Mouse (Mus musculus) layer of hippocampus, postnatal 36 days (tissue): ENCODE measurements around the gene Gas6. TPM values are rescaled to one million over a fixed set of nuclear protein-coding genes. Genes with fewer than 3 reads are reported as not detected.

Experiments
- total RNA-seq, 2 experiments: library from RNA; stranded (reverse); gene quantifications; 2 replicates each; pipeline ENCODE4 v1.2.3; 2021

Gene Gas6
- total RNA-seq, 2 experiments from 2014 or later: 81.3 to 85.0 TPM

Other genes starting within 250 kb of the Gas6 start
- 1 to 10 TPM in 1 of 2 experiments, under 1 TPM in 1; 0.27 to 1.3 TPM for gene Adprhl1, start 240.3 kb downstream of the Gas6 start, total RNA-seq
- 10 to 100 TPM; 37.2 to 38.9 TPM for gene Dcun1d2, start 206.4 kb downstream of the Gas6 start, total RNA-seq
- 10 to 100 TPM; 41.4 to 45.0 TPM for gene Tmco3, start 206.3 kb downstream of the Gas6 start, total RNA-seq
- 10 to 100 TPM; 65.6 to 82.5 TPM for gene Tfdp1, start 155.7 kb downstream of the Gas6 start, total RNA-seq
- gene Atp4b, start 97.7 kb downstream of the Gas6 start, total RNA-seq: not detected
- not detected for gene Grk1, start 89.4 kb downstream of the Gas6 start, total RNA-seq
- 1 to 10 TPM; 4.4 to 5.1 TPM for gene Tmem255b, start 59.3 kb downstream of the Gas6 start, total RNA-seq
- not detected for gene 1700029H14Rik, start 68.0 kb upstream of the Gas6 start, total RNA-seq
- 10 to 100 TPM; 62.4 to 69.7 TPM for gene Rasa3, start 183.1 kb upstream of the Gas6 start, total RNA-seq
- 1 to 10 TPM; 1.1 to 1.3 TPM for gene Cfap97d2, start 211.4 kb upstream of the Gas6 start, total RNA-seq